Mouse (Mus musculus) olfactory bulb, adult 2 months (tissue): Measurements from ENCODE around the gene Cebpzos.

ENCODE experiments used
- CTCF ChIP-seq: fragments of 200-500 bp; IDR thresholded peaks from 2 replicates; pipeline ENCODE4 v1.5.1; 2012; ENCODE audit warnings: low read depth, mild to moderate bottlenecking, low read length, moderate library complexity; ENCODE audit not compliant: insufficient read depth
- POLR2A ChIP-seq: fragments of 200-500 bp; IDR thresholded peaks from 2 replicates; pipeline ENCODE4 v1.6.1; 2012; ENCODE audit warnings: mild to moderate bottlenecking, low read depth, low read length, moderate library complexity; ENCODE audit not compliant: insufficient read depth

GRCm38 (mm10) chr17:78913921-78914320, 2.4 kb upstream of the Cebpzos start:
- TF ChIP-seq CTCF (no peak), POLR2A (no peak)
